Mouse (Mus musculus) bone marrow, adult 2 months (tissue): ENCODE measurements around the gene C1qtnf6. TPM values are rescaled to one million over a fixed set of nuclear protein-coding genes. Genes with fewer than 3 reads are reported as not detected.
A peak's percentile ranks its signal among the peaks of the same experiment; 100 is the strongest.

Experiments used
- H3K27ac ChIP-seq: fragments of 200-500 bp; 2 replicates; pipeline ENCODE4 v1.5.1; 2012; ENCODE audit warnings: low read depth, mild to moderate bottlenecking, control low read depth, inconsistent platforms, low read length; ENCODE audit not compliant: control insufficient read depth, poor library complexity, insufficient read depth
- H3K4me1 ChIP-seq: fragments of 200-500 bp; 2 replicates; pipeline ENCODE4 v1.6.1; 2011; ENCODE audit warnings: low read length; ENCODE audit not compliant: control insufficient read depth, insufficient read depth
- H3K4me3 ChIP-seq: fragments of 200-500 bp; replicated peaks from 2 replicates; pipeline ENCODE3; 2011; ENCODE audit warnings: mild to moderate bottlenecking, low read depth, low read length, control low read depth; ENCODE audit not compliant: control insufficient read depth
- CTCF ChIP-seq: fragments of 200-500 bp; IDR thresholded peaks from 2 replicates; pipeline ENCODE4 v1.5.1; 2011; ENCODE audit warnings: low read length, control low read depth; ENCODE audit not compliant: control insufficient read depth, insufficient read depth
- POLR2A ChIP-seq: fragments of 200-500 bp; IDR thresholded peaks from 2 replicates; pipeline ENCODE4 v1.6.1; 2011; ENCODE audit warnings: low read depth, mild to moderate bottlenecking, control low read depth, low read length, borderline replicate concordance; ENCODE audit not compliant: control insufficient read depth
- WGBS: fragments of 180-500 bp; shearing (Covaris S2); methylation state at CpG from one replicate; pipeline ENCODE4 v1.1.7; 2018; 5-methylcytosine and 5-hydroxymethylcytosine counted together
- polyA plus RNA-seq: library from polyadenylated mRNA; stranded (reverse); fragments of >200 nt; gene quantifications from 2 replicates; pipeline ENCODE4 v1.2.4, GENCODE M21; 2011; ENCODE audit warnings: low replicate concordance; ENCODE audit not compliant: missing spikeins, insufficient read depth, insufficient read length

C1qtnf6 gene
- polyA plus RNA-seq, 1 experiment: 2.7 TPM

DNA sequence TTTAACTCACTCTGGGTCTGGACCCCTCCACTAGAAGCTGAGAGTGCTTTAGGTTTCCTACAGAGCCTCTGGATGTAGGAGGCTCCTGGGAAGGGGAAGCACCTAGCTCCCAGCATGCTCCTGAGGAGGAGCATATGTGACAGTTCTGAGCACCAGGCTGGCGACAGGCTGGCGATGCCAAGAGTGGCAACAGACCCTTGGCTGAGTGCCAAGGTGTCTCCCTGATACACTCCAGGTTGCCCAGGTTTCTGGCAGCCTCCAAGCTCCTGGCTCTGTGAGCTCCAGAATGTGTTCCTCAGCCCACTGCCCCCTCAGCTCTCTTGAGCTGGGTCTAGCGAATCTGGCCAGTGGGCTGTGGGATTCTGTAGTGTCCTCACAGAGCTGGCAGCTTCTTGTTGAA is 10.4 kb upstream of the C1qtnf6 start:
- Histone ChIP-seq H3K27ac (no peak overlapping the region), H3K4me3 (no peak overlapping the region), H3K4me1 (no peaks in the 10 kb centered on the region; the same call in 1 of the 2 replicates)
- TF ChIP-seq POLR2A (no peak), CTCF (no peak)
- 46% methylated on average over 3 of the region's 3 CpGs for WGBS

DNA sequence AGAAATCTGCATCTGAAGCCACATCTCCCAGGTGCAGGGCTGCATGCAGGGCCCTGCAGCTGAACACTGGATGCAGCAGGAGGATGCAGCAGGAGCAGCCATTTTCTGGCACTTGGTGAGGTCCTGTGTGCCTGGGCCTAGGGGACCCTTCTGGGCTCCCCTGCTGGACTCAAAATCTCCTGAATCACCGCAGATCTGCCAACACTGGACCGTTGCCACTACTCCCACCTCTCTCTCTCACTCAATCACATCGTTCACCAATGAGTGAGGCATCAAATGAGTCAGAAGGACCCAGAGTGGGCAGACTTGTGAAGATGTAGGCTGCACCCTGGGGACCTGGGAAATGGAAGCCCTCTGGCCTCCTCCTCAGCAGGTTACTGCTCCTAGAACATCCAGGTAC is 9.8 kb upstream of the C1qtnf6 start:
- 65% methylated on average over 3 of the region's 3 CpGs for WGBS
- Histone ChIP-seq H3K4me1 (no peaks in the 10 kb centered on the region; the same call in 1 of the 2 replicates), H3K4me3 (no peak overlapping the region), H3K27ac (no peak overlapping the region)
- TF ChIP-seq CTCF: no peak
- no peak for TF ChIP-seq POLR2A

DNA sequence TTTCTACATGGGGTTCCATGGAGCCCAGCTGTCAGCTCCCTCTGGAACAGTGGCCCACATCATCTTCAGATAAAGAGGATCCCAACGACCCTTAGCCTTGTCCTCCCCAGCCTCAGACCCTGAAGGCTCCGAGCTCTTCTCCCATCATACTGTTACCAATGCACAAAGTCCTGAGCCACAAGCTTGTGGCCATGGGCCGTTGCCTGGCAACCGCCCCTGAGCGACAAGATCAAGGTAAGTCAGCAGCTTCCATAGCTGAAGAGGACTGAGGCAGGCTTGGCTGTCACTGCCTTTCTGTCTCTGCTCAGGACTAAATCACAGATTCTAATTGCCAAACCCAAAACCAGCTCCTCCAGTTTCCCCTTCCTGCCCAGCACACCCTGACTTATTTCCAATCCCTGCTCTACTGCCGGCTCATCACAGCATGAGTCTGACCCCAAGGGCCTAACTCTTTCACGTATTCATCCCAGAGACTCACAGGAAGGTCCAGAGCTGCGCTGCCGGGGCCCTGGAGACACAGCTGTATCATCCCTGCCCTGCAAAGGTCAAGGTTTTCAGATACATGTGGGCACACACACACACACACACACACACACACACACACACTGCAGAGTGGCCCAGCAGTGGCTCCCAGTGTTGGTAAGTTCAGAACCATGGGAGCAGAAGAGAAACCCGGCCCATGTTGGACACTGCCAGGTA is 4.7 kb upstream of the C1qtnf6 start:
- WGBS: 75% methylated on average over 10 of the region's 10 CpGs
- TF ChIP-seq POLR2A (no peak), CTCF (no peak)

DNA sequence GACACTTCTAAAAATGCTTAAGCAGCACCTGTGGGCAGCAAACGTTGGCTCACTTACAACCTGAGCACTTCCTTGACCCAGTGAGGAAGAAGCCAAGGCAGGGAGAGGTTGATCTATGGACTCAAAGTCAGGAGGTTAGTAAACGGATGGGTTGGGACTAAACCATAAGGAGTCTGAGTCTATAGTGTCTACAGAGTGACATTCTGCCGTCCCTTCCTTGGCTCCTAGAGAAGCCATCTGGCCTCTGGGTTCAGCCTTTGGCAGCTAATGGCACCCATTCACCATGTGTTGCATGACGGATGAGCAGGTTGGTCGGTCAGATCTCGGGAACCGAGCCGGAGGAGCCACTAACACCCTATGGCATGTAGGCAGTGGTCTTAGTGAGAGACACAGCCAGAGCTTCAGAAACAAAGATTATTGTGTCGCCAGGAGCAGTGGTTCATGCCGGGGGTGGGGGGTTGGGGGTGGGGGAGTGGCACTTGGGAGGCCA is 2.2 kb upstream of the C1qtnf6 start:
- H3K4me3 ChIP-seq: no peak overlapping the region
- 79% methylated on average over 10 of the region's 10 CpGs for WGBS
- TF ChIP-seq CTCF (no peak), POLR2A (no peak)
- H3K27ac ChIP-seq: no peak overlapping the region
- peaks cover 1% of the 10 kb centered on the region; the same call in 1 of the 2 replicates for H3K4me1 ChIP-seq

More for the DNA sequence above, 4.7 kb upstream of the C1qtnf6 start:
- Histone ChIP-seq H3K4me1 (no peaks in the 10 kb centered on the region; the same call in 1 of the 2 replicates), H3K4me3 (no peak overlapping the region), H3K27ac (no peak overlapping the region)

DNA sequence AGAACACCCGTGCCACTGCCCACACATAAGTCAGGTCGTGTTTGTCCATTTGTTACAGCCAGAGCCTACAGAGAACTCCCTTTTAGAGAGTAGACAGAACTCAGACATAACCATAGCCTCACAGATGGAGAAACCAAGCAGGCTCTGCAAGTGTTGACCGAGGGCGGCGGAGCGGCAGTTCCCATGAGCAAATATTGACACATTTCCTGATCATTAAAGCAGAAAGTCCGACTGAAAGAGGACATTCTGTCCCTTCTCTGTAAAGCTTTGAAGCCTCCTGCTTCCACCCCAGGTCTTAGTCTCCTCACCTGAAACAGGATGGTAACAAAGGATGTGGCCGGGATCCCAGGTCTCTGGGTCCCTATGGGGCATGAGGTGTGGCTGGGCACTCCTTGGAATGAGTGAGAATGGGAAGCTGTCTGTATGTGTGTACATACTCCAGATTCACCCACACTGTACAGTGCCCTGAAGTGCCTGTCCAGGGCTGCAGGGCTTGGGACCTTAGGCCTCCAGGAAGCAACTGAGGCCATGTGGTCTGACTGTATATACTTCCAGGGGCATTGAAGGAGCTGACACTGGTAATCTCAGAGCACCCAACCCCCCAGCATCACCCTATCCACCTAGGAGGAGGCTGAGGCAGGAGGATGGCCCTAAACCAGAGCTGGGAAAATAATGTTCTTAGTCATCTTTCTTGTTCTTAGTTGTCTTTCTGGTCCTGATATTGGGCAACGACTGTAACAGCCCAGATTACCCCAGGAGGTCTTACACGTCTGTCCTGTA is 1.5 kb upstream of the C1qtnf6 start:
- TF ChIP-seq POLR2A (no peak), CTCF (no peak)
- WGBS: 69% methylated on average over 10 of the region's 10 CpGs
- Histone ChIP-seq H3K27ac (no peak overlapping the region), H3K4me1 (peaks cover 1% of the 10 kb centered on the region; the same call in 1 of the 2 replicates), H3K4me3 (no peak overlapping the region)

DNA sequence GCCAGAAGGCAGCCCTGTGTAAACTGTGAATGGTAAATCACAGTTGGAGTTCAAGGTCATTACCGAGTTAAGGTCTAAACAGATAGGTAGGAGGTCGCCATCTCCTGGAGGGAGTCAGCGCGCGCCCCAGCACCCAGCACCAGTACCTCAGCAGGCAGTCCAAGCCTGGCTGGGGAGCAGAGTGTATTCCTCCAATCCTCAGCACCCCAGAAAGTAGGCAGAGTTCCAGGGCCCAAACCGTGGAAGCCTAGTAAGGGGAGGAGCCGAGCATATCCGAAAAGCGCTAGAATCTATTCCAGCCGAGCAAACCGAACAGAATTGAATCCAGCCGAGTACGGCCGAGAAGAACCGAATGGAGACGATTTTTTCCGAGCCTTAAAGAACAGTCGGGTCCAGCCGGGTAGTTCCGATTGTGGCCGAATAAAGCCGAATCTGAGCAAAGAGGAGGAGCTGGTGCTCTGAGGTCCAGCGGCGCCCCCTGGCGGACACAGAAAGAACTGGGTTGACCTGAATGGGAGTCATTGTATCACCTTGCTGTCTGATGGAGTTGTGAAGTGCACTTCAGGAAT is 769 bp upstream of the C1qtnf6 start:
- TF ChIP-seq POLR2A (no peak), CTCF (peak; percentile 96)
- Histone ChIP-seq H3K4me3 (peak overlapping the region; percentile 49), H3K4me1 (peaks cover 1% of the 10 kb centered on the region; the same call in 1 of the 2 replicates), H3K27ac (no peak overlapping the region)
- under 1% methylated on average over 25 of the region's 25 CpGs for WGBS

- H3K27ac ChIP-seq: no peak overlapping the region
- peaks cover 1% of the 10 kb centered on the region; the same call in 1 of the 2 replicates for H3K4me1 ChIP-seq
- H3K4me3 ChIP-seq: no peak overlapping the region
- WGBS: 73% methylated on average over 4 of the region's 4 CpGs
- TF ChIP-seq POLR2A: no peak
- TF ChIP-seq CTCF: no peak
Measured at GRCm38 (mm10) chr15:78531451-78531720, 170 bp upstream of the C1qtnf6 start.

DNA sequence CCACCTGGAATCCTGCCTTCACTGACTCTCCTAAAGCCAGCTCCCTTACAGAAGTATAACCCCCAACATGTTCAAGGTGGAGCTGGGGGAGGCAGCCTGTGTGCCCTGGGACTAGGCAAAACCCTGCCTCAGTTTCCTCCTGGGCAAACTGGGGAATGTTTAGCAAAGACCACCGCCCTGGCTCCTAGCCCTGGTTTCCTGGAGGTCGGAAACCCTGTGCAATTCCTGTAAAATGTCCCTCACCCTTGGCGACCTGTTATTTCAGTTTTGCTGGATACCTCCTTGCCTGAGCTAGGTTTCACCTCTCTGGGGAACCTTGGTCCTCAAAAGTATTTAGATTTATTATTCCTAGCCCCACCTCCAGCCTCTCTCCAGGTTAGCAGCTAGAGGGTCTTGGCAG is 1.1 kb downstream of the C1qtnf6 start:
- TF ChIP-seq CTCF: no peak
- no peak for TF ChIP-seq POLR2A
- Histone ChIP-seq H3K4me3 (no peak overlapping the region), H3K4me1 (peaks cover 1% of the 10 kb centered on the region; the same call in 1 of the 2 replicates), H3K27ac (no peak overlapping the region)
- WGBS: 78% methylated on average over 3 of the region's 3 CpGs
